Mouse (Mus musculus): ENCODE measurements around the gene Mosmo. TPM values are rescaled to one million over a fixed set of nuclear protein-coding genes. Genes with fewer than 3 reads are reported as not detected.

Gene Mosmo
- polyA plus RNA-seq, 1 experiment from 2014 or later: 5.1 TPM

DNA sequence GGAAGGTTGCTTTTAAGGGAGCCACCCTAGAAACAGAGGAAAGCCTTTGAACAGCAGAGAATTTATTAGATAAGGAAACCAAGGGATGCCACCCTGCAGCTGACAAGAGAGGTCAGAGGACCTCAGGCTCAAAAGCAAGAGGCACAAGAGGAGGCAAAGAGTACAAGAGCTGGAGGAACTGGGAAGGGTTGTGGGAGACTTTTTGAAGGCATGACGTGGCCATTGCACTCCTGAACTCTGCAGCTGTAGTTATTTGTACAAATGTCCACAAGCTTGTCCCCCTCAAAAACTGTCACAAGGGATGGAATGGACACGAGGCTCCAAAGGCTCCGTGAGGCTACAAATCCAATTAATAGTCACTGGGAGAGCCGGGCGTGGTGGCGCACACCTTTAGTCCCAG is 67.2 kb downstream of the Mosmo start:
- H3K4me3 ChIP-seq (ENCODE audit: low read length): no peak overlapping the region
- 83% methylated on average over 6 of the region's 6 CpGs for WGBS
- H3K9ac ChIP-seq (ENCODE audit: low read depth, low read length): no peak overlapping the region
- no peak for ATAC-seq
- no peaks in the 10 kb centered on the region for H3K27me3 ChIP-seq (replicated peaks; ENCODE audit: control insufficient read depth, insufficient read depth, low read length)
- H3K4me2 ChIP-seq (ENCODE audit: low read depth, low read length): no peak overlapping the region
- no peaks in the 10 kb centered on the region for H3K36me3 ChIP-seq (ENCODE audit: control insufficient read depth, insufficient read depth, low read length)
- H3K4me1 ChIP-seq (ENCODE audit: control insufficient read depth, insufficient read depth, low read length): peaks cover 4% of the 10 kb centered on the region
- H3K9me3 ChIP-seq (ENCODE audit: control insufficient read depth, low read length): no peaks in the 10 kb centered on the region
- H3K27ac ChIP-seq (ENCODE audit: low read length): no peak overlapping the region

- no peaks in the 10 kb centered on the region for H3K9me3 ChIP-seq (ENCODE audit: control insufficient read depth, low read length)
- H3K4me3 ChIP-seq (ENCODE audit: low read length): no peak overlapping the region
- H3K36me3 ChIP-seq (ENCODE audit: control insufficient read depth, insufficient read depth, low read length): no peaks in the 10 kb centered on the region
- no peaks in the 10 kb centered on the region for H3K27me3 ChIP-seq (replicated peaks; ENCODE audit: control insufficient read depth, insufficient read depth, low read length)
- H3K9ac ChIP-seq (ENCODE audit: low read depth, low read length): no peak overlapping the region
- no peak for ATAC-seq
- H3K4me2 ChIP-seq (ENCODE audit: low read depth, low read length): no peak overlapping the region
- WGBS: 60% methylated on average over 3 of the region's 3 CpGs
- no peak overlapping the region for H3K27ac ChIP-seq (ENCODE audit: low read length)
- H3K4me1 ChIP-seq (ENCODE audit: control insufficient read depth, insufficient read depth, low read length): no peaks in the 10 kb centered on the region
Measured at GRCm38 (mm10) chr7:120746029-120746428, 68.6 kb downstream of the Mosmo start.

DNA sequence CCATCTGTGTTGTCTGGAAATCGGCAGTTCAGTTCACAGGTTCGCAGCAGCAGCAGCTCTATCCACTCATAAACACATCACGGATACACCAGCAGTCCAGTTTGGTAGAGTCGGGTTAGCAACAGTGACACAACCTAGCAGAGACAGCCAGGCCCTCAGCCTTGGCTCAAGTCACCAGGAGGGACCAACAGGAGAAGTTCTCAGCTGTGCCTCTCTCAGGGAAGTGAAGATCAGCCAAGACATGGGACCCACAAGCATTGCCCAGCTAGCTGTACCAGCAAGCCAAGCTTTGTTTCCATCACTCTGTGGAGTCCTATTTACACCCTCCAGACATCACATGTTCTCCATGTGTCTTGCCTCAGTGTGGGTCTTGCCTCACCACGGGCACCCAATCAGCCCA is 69.4 kb downstream of the Mosmo start:
- no peaks in the 10 kb centered on the region for H3K36me3 ChIP-seq (ENCODE audit: control insufficient read depth, insufficient read depth, low read length)

GRCm38 (mm10) chr7:120748478-120748877 is 71.1 kb downstream of the Mosmo start:
- H3K4me2 ChIP-seq (ENCODE audit: low read depth, low read length): no peak overlapping the region
- no peak overlapping the region for H3K9ac ChIP-seq (ENCODE audit: low read depth, low read length)
- no peak for ATAC-seq
- no peaks in the 10 kb centered on the region for H3K27me3 ChIP-seq (replicated peaks; ENCODE audit: control insufficient read depth, insufficient read depth, low read length)
- no peak overlapping the region for H3K4me3 ChIP-seq (ENCODE audit: low read length)
- no peak overlapping the region for H3K27ac ChIP-seq (ENCODE audit: low read length)
- no peaks in the 10 kb centered on the region for H3K36me3 ChIP-seq (ENCODE audit: control insufficient read depth, insufficient read depth, low read length)
- no peaks in the 10 kb centered on the region for H3K9me3 ChIP-seq (ENCODE audit: control insufficient read depth, low read length)
- no peaks in the 10 kb centered on the region for H3K4me1 ChIP-seq (ENCODE audit: control insufficient read depth, insufficient read depth, low read length)

More for the DNA sequence above, 69.4 kb downstream of the Mosmo start:
- no peaks in the 10 kb centered on the region for H3K4me1 ChIP-seq (ENCODE audit: control insufficient read depth, insufficient read depth, low read length)
- no peak overlapping the region for H3K4me2 ChIP-seq (ENCODE audit: low read depth, low read length)
- H3K9ac ChIP-seq (ENCODE audit: low read depth, low read length): no peak overlapping the region
- WGBS: 88% methylated on average over 5 of the region's 5 CpGs
- H3K27ac ChIP-seq (ENCODE audit: low read length): no peak overlapping the region
- no peaks in the 10 kb centered on the region for H3K27me3 ChIP-seq (replicated peaks; ENCODE audit: control insufficient read depth, insufficient read depth, low read length)
- no peaks in the 10 kb centered on the region for H3K9me3 ChIP-seq (ENCODE audit: control insufficient read depth, low read length)
- no peak overlapping the region for H3K4me3 ChIP-seq (ENCODE audit: low read length)
- ATAC-seq: no peak

DNA sequence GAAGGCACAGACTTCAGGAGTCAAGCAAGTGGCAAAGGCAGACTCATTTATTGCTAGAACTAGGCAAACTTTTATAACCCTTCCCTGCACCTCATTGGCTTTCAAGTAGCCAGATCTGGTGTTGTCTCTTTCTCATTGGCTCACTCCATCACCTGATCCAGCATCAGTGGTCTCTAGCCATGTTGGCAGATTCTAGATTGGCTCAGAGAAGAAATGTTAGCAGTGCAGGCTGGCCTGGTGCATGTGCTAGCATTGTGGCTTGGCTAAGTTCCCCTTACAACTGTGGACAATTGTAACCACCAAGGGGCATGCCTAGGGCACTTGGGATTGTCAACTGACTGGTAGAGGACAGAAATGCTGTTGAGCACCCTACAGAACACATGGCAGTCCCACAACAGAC is 73.9 kb downstream of the Mosmo start:
- no peaks in the 10 kb centered on the region for H3K9me3 ChIP-seq (ENCODE audit: control insufficient read depth, low read length)
- H3K36me3 ChIP-seq (ENCODE audit: control insufficient read depth, insufficient read depth, low read length): no peaks in the 10 kb centered on the region
- H3K4me1 ChIP-seq (ENCODE audit: control insufficient read depth, insufficient read depth, low read length): no peaks in the 10 kb centered on the region
- no peak for ATAC-seq
- H3K27ac ChIP-seq (ENCODE audit: low read length): no peak overlapping the region
- H3K4me2 ChIP-seq (ENCODE audit: low read depth, low read length): no peak overlapping the region
- H3K4me3 ChIP-seq (ENCODE audit: low read length): no peak overlapping the region
- H3K9ac ChIP-seq (ENCODE audit: low read depth, low read length): no peak overlapping the region
- no peaks in the 10 kb centered on the region for H3K27me3 ChIP-seq (replicated peaks; ENCODE audit: control insufficient read depth, insufficient read depth, low read length)

GRCm38 (mm10) chr7:120751906-120752305 is 74.5 kb downstream of the Mosmo start:
- no peaks in the 10 kb centered on the region for H3K36me3 ChIP-seq (ENCODE audit: control insufficient read depth, insufficient read depth, low read length)
- no peak overlapping the region for H3K4me2 ChIP-seq (ENCODE audit: low read depth, low read length)
- no peaks in the 10 kb centered on the region for H3K9me3 ChIP-seq (ENCODE audit: control insufficient read depth, low read length)
- no peaks in the 10 kb centered on the region for H3K4me1 ChIP-seq (ENCODE audit: control insufficient read depth, insufficient read depth, low read length)
- no peak for ATAC-seq
- no peak overlapping the region for H3K27ac ChIP-seq (ENCODE audit: low read length)
- H3K4me3 ChIP-seq (ENCODE audit: low read length): no peak overlapping the region
- H3K9ac ChIP-seq (ENCODE audit: low read depth, low read length): no peak overlapping the region
- 85% methylated on average over 7 of the region's 7 CpGs for WGBS
- no peaks in the 10 kb centered on the region for H3K27me3 ChIP-seq (replicated peaks; ENCODE audit: control insufficient read depth, insufficient read depth, low read length)

- no peaks in the 10 kb centered on the region for H3K27me3 ChIP-seq (replicated peaks; ENCODE audit: control insufficient read depth, insufficient read depth, low read length)
- H3K4me3 ChIP-seq (ENCODE audit: low read length): no peak overlapping the region
- H3K4me1 ChIP-seq (ENCODE audit: control insufficient read depth, insufficient read depth, low read length): no peaks in the 10 kb centered on the region
- ATAC-seq: peak; percentile 82
- no peak overlapping the region for H3K4me2 ChIP-seq (ENCODE audit: low read depth, low read length)
- no peak overlapping the region for H3K27ac ChIP-seq (ENCODE audit: low read length)
- H3K36me3 ChIP-seq (ENCODE audit: control insufficient read depth, insufficient read depth, low read length): no peaks in the 10 kb centered on the region
- 6% methylated on average over 5 of the region's 5 CpGs for WGBS
- no peak overlapping the region for H3K9ac ChIP-seq (ENCODE audit: low read depth, low read length)
- H3K9me3 ChIP-seq (ENCODE audit: control insufficient read depth, low read length): no peaks in the 10 kb centered on the region
Measured at GRCm38 (mm10) chr7:120754671-120755070, 77.3 kb downstream of the Mosmo start.

- Histone ChIP-seq H3K27me3 (replicated peaks; ENCODE audit: control insufficient read depth, insufficient read depth, low read length) (no peaks in the 10 kb centered on the region), H3K4me2 (ENCODE audit: low read depth, low read length) (no peak overlapping the region), H3K27ac (ENCODE audit: low read length) (no peak overlapping the region), H3K36me3 (ENCODE audit: control insufficient read depth, insufficient read depth, low read length) (no peaks in the 10 kb centered on the region), H3K4me3 (ENCODE audit: low read length) (no peak overlapping the region), H3K9me3 (ENCODE audit: control insufficient read depth, low read length) (no peaks in the 10 kb centered on the region), H3K4me1 (ENCODE audit: control insufficient read depth, insufficient read depth, low read length) (no peaks in the 10 kb centered on the region), H3K9ac (ENCODE audit: low read depth, low read length) (no peak overlapping the region)
- 4% methylated on average over 1 of the region's 1 CpGs for WGBS
- ATAC-seq: no peak
Measured at GRCm38 (mm10) chr7:120767369-120767768, 90.0 kb downstream of the Mosmo start.

DNA sequence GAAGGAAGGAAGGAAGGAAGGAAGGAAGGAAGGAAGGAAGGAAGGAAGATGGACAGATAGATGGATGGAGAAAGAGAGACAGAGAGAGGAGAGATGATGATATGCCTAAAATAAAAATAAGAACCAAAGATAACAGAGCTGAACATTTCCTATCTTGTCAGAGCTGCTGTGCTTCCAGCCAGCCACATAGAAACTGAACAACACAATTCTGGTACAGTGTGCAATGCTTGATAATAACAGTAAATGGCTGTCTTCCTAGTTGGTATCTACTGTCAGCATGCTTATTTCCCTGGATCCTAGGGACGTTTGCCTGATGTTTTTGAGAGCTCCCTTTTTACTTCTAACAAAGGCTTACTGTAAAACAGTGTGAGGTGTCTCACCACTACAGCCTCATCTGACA is 94.0 kb downstream of the Mosmo start:
- Histone ChIP-seq H3K4me1 (ENCODE audit: control insufficient read depth, insufficient read depth, low read length) (no peaks in the 10 kb centered on the region), H3K4me2 (ENCODE audit: low read depth, low read length) (no peak overlapping the region), H3K36me3 (ENCODE audit: control insufficient read depth, insufficient read depth, low read length) (no peaks in the 10 kb centered on the region), H3K9ac (ENCODE audit: low read depth, low read length) (no peak overlapping the region), H3K27ac (ENCODE audit: low read length) (no peak overlapping the region), H3K9me3 (ENCODE audit: control insufficient read depth, low read length) (no peaks in the 10 kb centered on the region), H3K4me3 (ENCODE audit: low read length) (no peak overlapping the region), H3K27me3 (replicated peaks; ENCODE audit: control insufficient read depth, insufficient read depth, low read length) (no peaks in the 10 kb centered on the region)
- ATAC-seq: no peak
- WGBS: 73% methylated on average over 1 of the region's 1 CpGs

- Histone ChIP-seq H3K9me3 (ENCODE audit: control insufficient read depth, low read length) (no peaks in the 10 kb centered on the region), H3K4me2 (ENCODE audit: low read depth, low read length) (no peak overlapping the region), H3K27ac (ENCODE audit: low read length) (no peak overlapping the region), H3K4me3 (ENCODE audit: low read length) (no peak overlapping the region), H3K36me3 (ENCODE audit: control insufficient read depth, insufficient read depth, low read length) (no peaks in the 10 kb centered on the region), H3K4me1 (ENCODE audit: control insufficient read depth, insufficient read depth, low read length) (no peaks in the 10 kb centered on the region), H3K27me3 (replicated peaks; ENCODE audit: control insufficient read depth, insufficient read depth, low read length) (no peaks in the 10 kb centered on the region), H3K9ac (ENCODE audit: low read depth, low read length) (no peak overlapping the region)
- WGBS: 52% methylated on average over 2 of the region's 2 CpGs
- no peak for ATAC-seq
Measured at GRCm38 (mm10) chr7:120778012-120778411, 100.6 kb downstream of the Mosmo start.
